Mouse (Mus musculus) megakaryocyte, adult 5-6 weeks (primary cell): ENCODE data around the gene Wdr77. TPM values are rescaled to one million over a fixed set of nuclear protein-coding genes. Genes with fewer than 3 reads are reported as not detected.
A peak's percentile ranks its signal among the peaks of the same experiment; 100 is the strongest.
"Not testable (repeated sequence)": the region's sequence is repeated elsewhere in the genome, so short reads cannot be mapped to it uniquely, and the experiment has no call there.

Experiments used
- ATAC-seq: 2 replicates; pipeline ENCODE4 v1.8.0; 2016; ENCODE audit warnings: mild to moderate bottlenecking, inconsistent platforms; ENCODE audit not compliant: poor library complexity, severe bottlenecking
- total RNA-seq, 2 experiments: library from RNA; stranded (forward) in 1 of 2; stranded (reverse) in 1 of 2; fragments of 153-499, 151-499 nt in 1 of 2; fragments of 221-1000, 200-1000 nt in 1 of 2; gene quantifications; 2 replicates each; pipeline versions ENCODE4 v1.2.3 to v1.2.4; 2015 to 2017

Gene Wdr77
- total RNA-seq, 2 experiments from 2014 or later = 11.8 to 23.0 TPM

DNA sequence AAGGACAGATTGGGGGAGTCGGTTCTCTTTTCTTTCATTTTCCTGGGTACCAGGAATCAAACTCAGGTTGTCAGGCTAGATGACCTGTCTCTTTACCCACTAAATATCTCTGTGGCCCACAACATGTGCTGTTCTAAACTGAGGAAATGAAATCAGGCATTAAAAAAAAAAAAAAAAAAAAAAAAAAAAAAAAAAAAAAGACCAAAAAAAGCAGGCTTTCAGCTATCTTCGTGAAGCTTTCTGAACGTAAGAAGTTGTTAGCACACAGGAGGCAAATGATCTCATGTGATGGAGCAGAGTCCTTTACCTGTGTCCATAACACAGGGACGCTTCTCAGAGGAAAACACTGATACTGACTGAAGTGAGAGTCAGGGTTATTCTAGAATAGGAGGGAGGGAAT is 23.1 kb upstream of the Wdr77 start:
- ATAC-seq = no peak

DNA sequence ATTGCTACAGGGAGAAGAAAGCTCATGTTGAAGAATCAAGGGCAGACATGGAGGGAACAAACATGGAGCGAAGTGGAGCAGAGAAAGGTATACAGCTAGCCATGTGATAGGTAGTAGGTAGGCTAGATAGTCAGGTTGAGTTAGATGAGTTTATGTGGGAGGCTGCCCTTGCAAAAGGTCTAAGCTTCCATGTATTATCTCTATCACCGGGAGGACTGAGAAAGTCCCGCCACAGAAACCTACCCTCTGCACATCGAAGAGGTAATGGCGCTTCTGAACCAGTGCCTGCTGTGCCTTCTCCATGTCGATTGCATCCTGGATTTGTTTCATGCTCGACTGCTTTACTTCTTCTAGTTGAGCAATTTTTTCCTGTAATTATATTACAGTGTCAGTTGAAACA is 7.8 kb upstream of the Wdr77 start:
- ATAC-seq = no peak

DNA sequence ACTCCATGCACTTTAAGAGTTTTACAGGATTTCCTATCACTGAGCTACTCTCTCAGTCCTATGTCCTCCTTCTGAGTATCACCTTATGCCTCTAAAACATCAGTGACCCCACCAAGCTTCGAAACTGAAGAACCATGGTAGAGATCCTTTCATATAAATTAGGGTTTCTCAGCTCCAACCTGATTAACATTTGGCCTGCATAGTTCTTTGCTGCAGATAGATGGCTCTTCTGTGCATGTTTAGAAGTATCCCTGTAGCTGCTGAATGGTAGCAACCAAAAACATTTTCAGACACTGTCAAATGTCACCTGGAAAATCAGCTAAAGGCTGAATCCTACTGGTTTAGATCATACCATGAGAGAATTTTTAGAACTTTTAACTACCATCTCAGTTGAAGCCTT is 1.9 kb upstream of the Wdr77 start:
- no peak for ATAC-seq

DNA sequence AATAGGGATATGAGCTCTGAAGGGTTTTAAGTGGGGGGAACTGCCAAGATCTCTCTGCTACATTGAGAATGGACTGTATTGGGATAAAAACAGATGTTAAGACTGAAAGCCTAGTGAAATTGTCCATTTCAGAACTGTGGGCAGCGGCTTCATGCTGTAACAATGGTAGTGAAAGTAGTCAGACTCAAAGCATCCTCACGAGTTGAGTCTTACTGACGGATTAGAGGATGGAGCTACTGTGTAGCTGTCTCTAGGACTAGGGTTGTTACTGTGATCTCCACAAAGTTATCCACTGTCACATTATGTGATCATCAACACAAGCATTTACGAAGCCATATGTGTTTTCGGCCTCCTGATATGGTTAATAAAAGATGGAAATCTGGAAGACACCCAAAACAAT is 965 bp upstream of the Wdr77 start:
- no peak for ATAC-seq

DNA sequence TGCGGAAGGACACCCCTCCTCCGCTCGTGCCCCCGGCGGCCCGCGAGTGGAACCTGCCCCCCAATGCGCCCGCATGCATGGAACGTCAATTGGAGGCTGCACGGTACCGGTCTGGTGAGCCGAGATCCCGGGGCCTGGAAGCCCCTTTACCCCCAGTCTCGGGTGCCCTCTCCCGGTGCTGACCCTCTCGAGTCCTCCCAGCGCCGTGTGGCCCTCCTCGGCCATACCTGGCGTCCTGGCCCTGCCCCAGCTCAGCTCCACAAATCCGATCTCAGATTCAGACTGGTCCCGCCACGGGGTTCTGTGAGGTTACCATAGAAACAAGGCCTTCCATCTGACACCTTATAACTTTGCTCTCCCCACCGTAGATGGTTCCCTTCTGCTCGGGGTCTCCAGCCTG is 416 bp downstream of the Wdr77 start:
- no peak for ATAC-seq

DNA sequence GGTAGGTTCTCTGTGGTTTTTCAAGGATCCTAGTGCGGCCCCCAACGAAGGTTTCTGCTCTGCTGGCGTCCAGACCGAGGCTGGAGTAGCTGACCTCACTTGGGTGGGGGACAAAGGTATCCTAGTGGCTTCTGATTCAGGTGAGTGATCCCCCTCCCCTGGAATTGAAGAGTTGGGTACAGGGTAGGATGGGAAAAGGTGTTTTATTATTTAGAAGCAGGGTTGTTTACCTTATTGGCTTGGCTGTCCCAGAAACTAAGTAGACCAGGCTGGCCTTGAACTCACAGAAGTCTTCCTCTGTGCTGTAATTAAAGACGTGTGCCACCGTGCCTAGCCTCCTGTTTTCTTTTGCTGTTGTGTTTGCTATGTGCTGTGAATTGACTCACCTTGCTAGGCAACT is 830 bp downstream of the Wdr77 start, which contains the start of gene Atp5f1:
Gene Atp5f1, minus strand, starts transcription at position 101 of the 400 bp plus-strand sequence.
- ATAC-seq = no peak

DNA sequence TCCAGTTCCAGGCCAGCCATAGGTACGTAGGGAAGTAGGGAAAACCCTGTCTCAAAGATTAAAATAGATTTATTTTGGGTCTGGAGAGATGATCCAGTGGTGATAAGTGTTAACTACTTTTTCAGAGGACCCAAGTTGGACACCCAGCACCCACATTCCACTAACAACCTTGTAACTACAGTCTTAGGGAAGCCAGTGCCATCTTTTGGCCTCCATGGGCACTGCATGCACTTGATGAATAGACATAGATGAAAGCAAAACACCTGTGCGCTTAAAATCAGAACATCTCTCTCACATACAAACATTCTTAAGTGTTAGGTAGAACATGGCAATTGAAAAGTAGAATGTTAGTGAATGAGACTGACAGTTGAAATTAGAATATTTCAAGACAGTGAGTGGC is 1.5 kb downstream of the Wdr77 start:
- no peak for ATAC-seq

DNA sequence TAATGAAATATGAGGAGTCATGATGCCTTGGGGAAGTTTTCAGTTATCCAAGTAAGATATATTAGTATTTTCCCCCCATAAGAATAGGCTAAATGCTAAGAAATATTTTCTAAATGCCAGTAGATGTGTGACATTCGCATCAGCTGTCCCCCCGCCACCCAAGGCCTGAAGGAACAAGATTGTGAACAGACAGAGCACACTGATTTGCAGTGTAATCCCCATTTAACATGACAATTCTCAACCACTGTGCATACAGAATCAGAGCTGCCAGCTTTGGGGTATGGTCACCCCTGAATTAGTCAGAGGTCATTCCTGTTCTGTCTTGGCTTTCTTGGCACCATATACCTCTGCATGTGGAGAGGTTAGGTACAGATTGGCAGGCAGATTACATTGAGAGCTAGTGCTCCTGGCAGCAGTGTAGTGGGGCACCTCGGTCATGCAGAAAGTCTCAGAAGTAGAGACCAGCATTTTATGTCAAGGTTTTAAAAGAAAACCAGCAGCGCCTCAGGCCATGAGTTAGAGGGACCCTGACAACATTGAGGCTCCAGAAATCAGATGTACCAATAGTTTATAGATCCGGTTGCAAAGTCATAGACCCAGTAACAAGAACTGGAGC is 12.8 kb downstream of the Wdr77 start:
- no peak for ATAC-seq

DNA sequence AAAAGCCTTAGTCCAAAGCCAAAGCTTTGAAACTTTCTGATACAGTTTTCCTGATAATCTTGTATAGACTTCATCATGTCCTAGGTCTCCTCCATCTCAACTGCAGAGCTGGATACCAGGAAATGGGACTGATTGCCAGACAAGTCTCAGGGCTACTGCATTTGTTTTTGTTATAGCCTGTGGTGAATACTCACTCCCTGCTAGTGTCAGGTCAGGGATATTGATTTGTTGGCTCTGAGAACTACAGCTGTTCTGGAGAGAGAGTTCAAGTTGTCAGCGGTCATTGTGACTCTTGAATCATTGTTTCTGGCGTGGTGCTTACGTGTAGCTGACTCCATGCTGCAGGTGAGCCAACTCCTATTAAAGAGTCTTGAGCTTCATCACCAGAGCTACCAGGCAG is 14.2 kb downstream of the Wdr77 start, which contains the start of gene Ovgp1:
Gene Ovgp1, plus strand, starts transcription at position 301 of the 400 bp plus-strand sequence.
- ATAC-seq = no peak

DNA sequence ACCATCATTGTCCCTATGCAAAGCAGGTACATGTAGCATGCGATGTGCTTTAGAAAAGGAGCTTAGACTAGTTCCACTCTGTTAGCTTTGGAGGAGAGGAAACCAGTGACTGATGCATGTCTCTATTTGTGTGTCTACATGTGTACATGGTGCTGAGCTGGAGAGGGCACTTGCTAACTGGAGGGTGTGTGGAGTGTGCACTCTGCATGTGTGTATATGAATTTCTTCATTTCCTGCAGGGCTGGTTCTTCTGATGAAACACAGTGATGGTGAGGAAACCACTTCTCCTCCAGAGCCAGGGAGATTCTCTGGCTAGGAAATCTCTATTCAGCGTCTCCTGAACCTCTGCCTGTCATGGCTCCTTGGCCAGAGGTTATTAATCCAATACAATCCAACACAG is 15.0 kb downstream of the Wdr77 start:
- ATAC-seq = peak; percentile 97

DNA sequence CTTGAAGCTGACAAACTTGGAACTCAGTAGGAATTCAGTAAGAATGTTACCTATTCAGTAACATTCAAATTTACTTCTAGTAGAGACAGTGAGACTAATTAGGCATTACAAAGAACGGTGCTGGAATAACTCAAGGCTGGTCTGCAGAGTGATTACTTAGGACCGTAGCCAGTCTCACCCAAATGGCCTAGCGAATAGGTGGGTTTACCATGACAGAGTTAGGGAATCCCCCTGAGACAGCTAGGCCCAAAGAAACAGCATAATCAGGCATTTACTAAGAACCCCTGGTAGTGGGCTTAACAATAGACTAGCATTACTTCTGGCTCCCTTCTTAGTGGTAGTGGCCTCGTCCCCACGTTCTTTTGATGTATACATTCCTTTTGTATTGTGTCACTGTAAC is 30.4 kb downstream of the Wdr77 start:
- ATAC-seq = not testable (repeated sequence)

DNA sequence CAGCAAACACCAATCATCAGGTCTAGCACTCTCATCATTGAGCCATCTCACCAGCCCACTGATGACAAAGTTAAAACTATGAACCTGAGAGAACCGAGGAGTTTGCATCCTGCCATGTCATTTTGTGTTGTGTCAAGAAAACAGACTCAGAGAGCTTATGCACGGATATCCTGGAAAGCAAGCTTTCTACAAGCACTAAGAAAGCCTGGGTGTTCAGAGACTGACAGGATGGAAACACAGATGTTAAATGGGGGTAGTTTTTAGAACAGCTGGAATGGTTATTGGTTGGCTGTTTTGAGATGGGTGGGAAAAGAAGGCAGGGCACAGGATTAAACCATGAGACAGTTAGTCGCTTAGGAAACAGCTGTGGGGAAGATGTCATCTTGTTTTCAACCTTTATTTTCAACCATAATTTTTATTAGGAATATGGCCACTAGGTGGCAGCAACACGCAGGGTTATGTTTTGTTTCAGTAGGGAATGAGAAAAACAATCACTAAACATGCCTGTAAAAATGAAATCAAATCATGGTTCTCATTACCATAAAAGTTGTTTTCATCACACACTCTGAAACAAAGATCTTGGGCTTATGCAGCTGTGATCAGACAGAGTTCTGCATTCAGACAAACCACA is 32.6 kb downstream of the Wdr77 start:
- peak; percentile 90 for ATAC-seq

DNA sequence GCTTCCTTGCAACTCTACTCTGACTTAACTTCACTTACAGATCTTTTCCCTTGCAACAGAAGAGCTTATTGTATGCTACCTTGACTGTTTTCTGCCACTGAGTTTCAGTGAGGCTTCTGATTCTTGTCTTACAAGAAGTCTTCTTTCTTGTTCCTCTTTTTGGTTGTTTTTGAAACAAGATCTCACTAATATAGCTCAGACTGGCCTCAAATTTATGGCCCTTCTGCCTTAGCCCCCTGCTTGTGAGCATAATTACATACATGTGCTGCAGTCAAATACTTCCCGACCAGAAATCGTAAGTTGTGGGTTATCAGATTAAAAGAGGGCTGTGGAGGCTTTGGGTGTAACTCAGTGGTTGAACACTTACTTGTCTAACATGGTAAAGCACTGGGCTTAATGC is 35.6 kb downstream of the Wdr77 start:
- ATAC-seq = no peak

DNA sequence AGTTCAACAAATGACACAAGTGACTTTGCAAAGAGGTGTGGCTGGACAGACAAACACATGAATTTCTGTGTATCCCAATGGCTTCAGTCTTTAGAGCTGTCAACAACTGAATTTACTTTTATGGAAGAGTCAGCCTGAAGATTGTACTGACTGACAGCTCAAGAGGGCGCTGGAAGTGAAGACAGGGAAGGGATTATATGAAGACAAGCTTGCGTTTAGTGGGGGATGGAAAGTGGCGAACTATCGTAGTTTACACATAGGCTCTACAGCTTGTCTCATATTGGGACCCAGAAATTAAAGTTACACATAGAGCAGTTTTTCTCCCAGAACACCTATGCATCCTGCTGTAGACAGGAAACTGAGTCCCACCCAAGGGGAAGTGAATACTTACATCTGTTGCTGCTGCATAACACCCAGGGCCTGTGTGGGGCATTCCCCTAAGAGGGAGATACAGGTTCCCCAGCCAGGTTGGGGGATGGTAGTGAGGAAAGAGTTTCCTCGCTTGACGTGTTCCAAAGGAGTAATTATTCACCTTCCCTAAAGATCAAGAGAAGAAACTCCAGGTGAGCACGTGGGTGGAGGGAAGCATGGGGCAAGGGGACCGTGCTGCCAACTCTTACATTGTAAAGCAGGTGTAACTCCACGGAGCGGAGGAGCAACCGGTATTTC is 41.7 kb downstream of the Wdr77 start:
- peak; percentile 31; the same call in 1 of the 2 replicates for ATAC-seq

DNA sequence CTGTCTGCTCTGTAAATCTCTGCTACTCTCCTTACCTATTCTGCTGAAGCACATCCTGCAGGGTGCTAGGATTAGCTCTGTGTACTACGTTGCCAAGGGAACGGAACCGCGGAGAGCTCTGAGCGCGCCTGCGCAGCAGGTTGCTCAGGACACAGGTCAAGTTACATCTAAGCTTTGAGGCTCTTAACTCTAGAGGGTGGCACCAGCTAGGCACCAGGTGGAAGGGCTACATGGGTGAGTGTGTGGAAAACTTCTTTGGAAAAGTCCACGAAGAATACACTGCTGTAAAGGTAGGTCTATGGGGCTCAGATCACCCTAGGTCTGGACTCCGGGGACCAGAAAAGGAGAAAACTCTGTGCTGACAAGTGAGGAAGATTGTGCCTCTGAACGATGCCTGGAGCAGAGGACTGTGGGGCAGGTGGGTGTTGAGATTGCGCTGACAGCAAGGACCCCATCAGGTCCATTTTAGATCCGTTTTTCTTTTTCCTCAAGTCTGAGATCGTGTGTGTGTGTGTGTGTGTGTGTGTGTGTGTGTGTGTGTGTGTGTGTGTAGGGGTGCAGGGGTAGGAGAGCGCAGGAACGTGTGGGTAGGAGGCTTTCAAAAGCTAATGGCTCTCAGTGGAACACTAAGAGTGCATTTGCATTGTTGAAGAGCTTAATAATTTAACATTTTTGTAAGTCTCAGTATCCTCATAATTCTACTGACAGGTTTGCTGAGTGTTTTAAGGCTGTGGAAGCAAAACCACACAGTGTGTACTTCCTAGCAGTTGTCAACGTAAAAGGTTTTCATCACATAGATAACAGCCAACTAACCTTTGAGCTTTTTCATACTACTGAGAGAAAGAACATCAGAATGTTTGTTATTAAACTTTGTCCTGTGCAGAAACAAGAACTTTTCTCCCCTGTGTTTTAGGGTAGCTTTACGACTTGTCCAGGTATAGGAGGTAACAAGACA is 42.5 kb downstream of the Wdr77 start:
- peak; percentile 95 for ATAC-seq

DNA sequence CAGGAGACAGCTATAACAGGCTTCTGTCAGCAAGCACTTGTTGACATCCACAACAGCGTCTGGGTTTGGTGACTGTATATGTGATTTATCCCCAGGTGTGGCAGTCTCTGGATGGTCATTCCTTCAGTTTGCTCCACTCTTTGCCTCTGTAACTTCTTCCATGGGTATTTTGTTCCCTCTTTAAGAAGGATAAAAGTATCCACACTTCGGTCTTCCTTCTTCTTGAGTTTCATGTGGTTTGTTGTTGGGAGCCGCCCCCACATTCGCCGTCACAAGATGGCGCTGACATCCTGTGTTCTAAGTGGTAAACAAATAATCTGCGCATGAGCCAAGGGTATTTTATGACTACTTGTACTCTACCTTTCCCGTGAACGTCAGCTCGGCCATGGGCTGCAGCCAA is 44.2 kb downstream of the Wdr77 start:
- ATAC-seq = not testable (repeated sequence)

DNA sequence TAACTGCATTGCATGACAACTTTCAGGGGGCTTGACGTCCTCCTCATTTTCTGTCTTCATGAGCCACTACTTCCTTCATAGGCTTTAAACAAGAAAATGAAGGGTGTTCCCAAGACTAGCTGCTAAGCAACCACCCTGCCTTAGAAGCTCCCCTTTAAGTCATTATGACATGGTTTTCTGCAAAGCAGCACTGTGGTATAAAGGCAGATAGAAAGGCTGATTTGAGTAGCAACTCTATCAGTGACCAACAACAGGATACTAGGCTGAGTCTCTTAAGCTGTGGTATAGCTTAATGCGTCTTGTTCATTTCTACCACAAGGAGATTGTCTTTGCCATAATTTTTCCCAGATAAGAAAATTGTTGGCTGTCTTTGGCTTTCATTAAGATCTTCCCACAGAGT is 55.4 kb downstream of the Wdr77 start, which contains the start of gene Pifo:
Gene Pifo, minus strand, starts transcription at position 101 of the 400 bp plus-strand sequence.
- ATAC-seq = no peak
